Mouse (Mus musculus) CD4-positive, CD25-positive, alpha-beta regulatory T cell, adult 9 weeks (primary cell): ENCODE data around the gene Gtpbp1. TPM values are rescaled to one million over a fixed set of nuclear protein-coding genes. Genes with fewer than 3 reads are reported as not detected.

Source experiments
- polyA plus RNA-seq: library from polyadenylated mRNA; unstranded; fragments of 100-300 nt; shearing (Covaris generic); gene quantifications from one replicate; pipeline ENCODE4 v1.2.1, GENCODE M21; 2017

Gtpbp1 gene
- polyA plus RNA-seq = 41.7 TPM

DNA sequence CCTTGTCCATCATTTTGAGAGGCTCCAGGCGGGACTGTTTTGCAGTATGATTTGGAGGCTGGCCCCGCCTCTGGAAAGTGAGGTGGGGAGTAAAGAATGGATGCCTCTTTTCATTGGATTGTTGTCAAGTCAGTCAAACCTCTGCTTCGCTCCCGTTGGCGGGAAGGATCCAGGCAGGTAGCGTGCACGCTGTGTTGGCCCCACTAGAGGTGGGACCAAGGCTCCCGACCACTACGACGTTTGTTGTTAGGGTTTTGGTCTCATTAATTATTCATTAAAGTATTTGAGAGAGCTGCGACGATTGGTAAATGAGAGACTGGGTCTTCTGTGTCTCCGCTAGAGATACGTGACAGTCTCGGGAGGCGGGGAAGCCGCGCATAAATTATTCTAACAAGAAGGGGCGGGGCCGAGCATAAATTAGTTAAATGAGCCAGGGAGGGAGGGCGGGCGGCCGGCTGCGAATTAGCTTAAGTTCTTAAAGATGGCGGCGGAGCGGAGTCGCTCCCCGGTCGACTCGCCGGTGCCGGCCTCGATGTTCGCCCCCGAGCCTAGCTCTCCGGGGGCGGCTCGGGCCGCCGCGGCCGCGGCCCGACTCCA lies at the start of gene Gtpbp1:
TSS of gene Gtpbp1 (plus strand) at position 420 of the 597 bp plus-strand sequence.

DNA sequence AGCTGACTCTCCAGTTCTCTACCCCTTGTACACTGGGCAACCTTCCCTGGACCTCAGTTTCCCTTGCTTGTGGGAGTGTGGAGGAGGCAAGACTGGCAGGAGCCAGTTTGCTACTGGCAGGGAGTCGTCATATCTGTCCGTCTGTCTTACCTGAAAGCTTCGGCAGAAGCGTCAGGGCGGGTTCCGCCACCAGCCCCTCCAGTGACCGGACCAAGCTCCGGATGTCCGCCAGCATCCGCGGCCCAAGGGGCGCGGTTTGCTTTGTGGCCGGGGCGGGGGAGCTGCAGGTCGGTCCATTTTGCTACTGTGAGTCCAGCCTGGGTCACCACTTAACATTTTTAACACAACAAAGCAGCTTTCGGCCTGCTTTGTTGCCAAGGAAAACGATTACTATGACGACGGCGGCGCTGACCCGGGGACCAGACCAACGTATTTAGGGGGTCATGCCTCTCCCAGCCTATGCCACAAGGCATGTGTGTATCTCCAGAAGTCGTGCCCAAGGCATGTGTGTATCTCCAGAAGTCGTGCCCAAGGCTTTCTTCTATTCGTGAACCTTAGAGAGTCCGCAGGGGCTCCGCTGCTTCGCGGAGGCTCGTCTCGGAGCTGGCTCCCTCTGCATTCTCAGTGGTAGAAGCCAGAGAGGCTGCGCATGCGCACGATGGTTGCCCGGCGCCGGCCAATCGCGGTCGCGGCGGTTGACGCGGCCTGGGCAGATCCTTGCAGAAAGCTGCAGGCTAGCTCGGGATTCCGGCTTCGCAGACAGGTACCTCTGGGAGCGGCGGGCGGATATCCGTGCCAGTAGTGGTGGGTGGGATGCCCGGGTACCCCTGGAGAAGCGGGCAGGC lies 31.9 kb upstream of the Gtpbp1 start, which contains the start of the genes Fam227a and Cby1:
TSS of gene Fam227a (minus strand) at position 426 of the 845 bp plus-strand sequence.
TSS of gene Cby1 (plus strand) at position 669 of the 845 bp plus-strand sequence.

DNA sequence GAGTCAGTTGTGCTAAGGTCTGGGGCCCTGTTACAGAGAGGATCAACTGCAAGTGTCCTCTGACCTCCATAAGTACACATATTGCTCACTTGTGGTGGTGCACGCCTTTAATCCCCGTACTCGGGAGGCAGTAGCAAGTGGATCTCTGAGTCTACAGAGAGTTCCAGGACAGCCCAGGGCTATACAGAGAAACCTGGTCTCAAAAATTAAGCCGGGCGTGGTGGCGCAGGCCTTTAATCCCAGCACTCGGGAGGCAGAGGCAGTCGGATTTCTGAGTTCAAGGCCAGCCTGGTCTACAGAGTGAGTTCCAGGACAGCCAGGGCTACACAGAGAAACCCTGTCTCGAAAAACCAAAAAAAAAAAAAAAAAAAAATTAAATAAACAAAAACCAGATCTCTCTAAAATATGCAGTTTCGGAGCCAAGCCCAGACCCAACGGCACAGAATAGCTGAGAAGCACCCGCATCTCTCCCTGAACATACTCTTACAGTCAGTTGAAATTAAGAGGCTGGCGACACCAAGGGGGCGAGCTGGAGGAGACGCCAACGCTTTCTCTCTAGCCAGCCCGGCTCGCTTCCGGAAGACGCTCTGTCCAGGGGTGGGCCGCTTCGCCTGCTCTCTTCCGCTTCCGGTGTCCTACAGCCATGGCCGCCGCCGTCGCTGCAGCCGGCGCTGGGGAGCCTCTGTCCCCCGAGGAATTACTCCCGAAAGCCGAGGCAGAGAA lies 20.2 kb upstream of the Gtpbp1 start, which contains the start of gene Tomm22:
TSS of gene Tomm22 (plus strand) at position 613 of the 723 bp plus-strand sequence.

GRCm38 (mm10) chr15:79687646-79688267 lies 2.9 kb upstream of the Gtpbp1 start, which contains the start of gene Josd1:
Gene Josd1 (minus strand): TSS chr15:79687919.

DNA sequence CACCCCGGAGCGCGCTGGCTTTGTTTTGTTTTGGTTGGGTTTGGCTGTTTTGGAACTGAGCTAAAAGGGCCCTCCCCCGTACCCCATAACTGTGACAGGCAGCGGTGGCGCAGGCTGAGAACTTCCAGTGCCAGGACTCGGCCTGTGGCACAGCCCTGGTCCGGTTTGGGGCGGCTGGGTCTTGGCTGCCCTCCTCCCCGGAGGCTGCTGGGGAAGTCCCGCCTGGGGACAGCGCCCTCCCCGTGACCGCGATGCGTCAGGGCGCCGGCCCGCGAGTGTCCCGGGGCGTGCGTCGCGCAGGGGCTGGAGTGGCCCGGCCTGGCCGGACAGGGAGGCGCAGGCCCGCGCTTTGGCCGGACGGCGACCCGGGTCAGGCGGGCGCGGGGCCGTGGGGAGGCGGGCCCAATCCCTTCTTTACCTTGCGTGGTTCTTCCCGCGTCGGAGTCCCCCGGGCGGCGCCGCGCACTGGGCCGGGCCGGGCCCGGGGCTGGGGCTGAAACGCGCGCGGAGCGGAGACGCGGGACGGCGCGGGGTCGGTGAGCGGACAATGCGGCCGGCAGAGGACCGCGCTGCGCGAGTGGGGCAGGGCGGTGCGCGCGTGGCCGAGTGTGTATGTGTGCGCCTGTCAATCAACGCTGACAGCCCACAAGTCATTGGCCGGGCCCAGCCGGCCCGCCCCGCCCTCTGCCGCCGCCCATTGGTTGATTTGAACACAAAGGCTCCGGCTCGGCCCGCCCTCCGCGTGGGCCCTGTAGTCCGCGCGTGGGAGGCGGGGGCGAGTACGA lies 51.5 kb downstream of the Gtpbp1 start, which contains the start of gene Sun2:
TSS of gene Sun2 (minus strand) at position 616 of the 785 bp plus-strand sequence.

Other genes starting within 250 kb of the Gtpbp1 start
- gene Csnk1e, start 235.3 kb upstream of the Gtpbp1 start, polyA plus RNA-seq = 5.2 TPM
- gene Kcnj4, start 185.6 kb upstream of the Gtpbp1 start, polyA plus RNA-seq = not detected
- gene Kdelr3, start 174.4 kb upstream of the Gtpbp1 start, polyA plus RNA-seq = not detected
- gene Ddx17, start 144.1 kb upstream of the Gtpbp1 start, polyA plus RNA-seq = 19.7 TPM
- gene Dmc1, start 85.7 kb upstream of the Gtpbp1 start, polyA plus RNA-seq = not detected
- gene Fam227a, start 31.9 kb upstream of the Gtpbp1 start, polyA plus RNA-seq = 0.51 TPM
- gene Cby1, start 31.6 kb upstream of the Gtpbp1 start, polyA plus RNA-seq = 18.2 TPM
- gene Tomm22, start 20.0 kb upstream of the Gtpbp1 start, polyA plus RNA-seq = 257 TPM
- gene Josd1, start 2.9 kb upstream of the Gtpbp1 start, polyA plus RNA-seq = 3.0 TPM
- 17.5 TPM for gene Sun2, start 51.7 kb downstream of the Gtpbp1 start, polyA plus RNA-seq
- gene Dnal4, start 87.0 kb downstream of the Gtpbp1 start, polyA plus RNA-seq = 20.3 TPM
- gene Nptxr, start 113.9 kb downstream of the Gtpbp1 start, polyA plus RNA-seq = 0.82 TPM
- gene Npcd, start 143.4 kb downstream of the Gtpbp1 start, polyA plus RNA-seq = not detected
- 59.0 TPM for gene Cbx6, start 143.8 kb downstream of the Gtpbp1 start, polyA plus RNA-seq
- gene Apobec3, start 200.8 kb downstream of the Gtpbp1 start, polyA plus RNA-seq = 544 TPM